In the genomic region with DNA sequence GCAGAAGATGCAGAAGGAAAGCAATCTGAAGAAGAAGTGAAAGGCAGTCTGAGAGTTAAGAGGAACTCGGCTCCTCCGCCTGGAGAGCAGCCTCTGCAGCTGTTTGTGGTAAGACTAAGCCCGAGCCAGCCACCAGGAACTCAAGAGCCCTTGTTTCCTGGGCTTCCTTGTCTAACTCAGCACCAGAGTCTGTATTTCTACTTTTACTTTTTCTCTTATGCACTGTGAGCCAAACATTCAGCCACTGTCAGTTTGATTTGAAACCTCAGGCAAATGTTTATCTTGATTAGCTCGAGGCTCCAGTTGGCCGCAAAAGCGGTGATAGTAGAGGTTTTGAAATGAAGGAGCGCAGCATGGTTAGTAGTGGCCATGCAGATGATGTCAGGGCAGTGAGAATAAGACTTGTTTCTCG, we compare ENCODE assay signal across 10 mouse cellular contexts.
DNase-seq lines count a peak whose midpoint lies in the region; ATAC-seq and TF ChIP-seq lines count a peak whose summit lies in the region.
"Had no signal": no experiment of that assay in that cellular context is flagged by ENCODE, and none has a peak within 500 bp of the region (broad histone marks: within the 10 kb centered on the region; RNA-seq: fewer than 3 reads in every experiment).

No protein-coding gene starts in this region.

- no peak for TF ChIP-seq CTCF in MEL (IDR thresholded peaks at IDR 0.05 in 2 of 3, conservative IDR thresholded peaks at IDR 0.05 in 1 of 3; ENCODE audit: control insufficient read depth in 1 of 3, insufficient read depth in 1 of 3, low read depth in 2 of 3, low read length in 3 of 3, poor library complexity in 1 of 3, severe bottlenecking in 1 of 3)
- no peak for TF ChIP-seq CTCF in liver, postnatal 0 days (IDR thresholded peaks at IDR 0.05; ENCODE audit: low read depth)
- TF ChIP-seq CTCF in spleen, adult 2 months (IDR thresholded peaks at IDR 0.05; ENCODE audit: extremely low read depth, insufficient read depth, insufficient read length, insufficient replicate concordance) = no peak

- H3K4me1 ChIP-seq in MEL (ENCODE audit: control insufficient read depth in 1 of 2, insufficient read depth in 2 of 2, low read length in 2 of 2) = peaks cover 7 to 27% of the 10 kb centered on the region in 2 experiments
- H3K4me1 ChIP-seq in liver, postnatal 0 days (ENCODE audit: insufficient read depth) = no peaks in the 10 kb centered on the region
- H3K4me1 ChIP-seq in spleen, adult 2 months (ENCODE audit: control insufficient read depth, insufficient read depth, insufficient read length) = no peaks in the 10 kb centered on the region
- no peaks in the 10 kb centered on the region for H3K4me1 ChIP-seq in intestine, embryonic 16.5 days (ENCODE audit: control insufficient read depth, insufficient read depth, low read length)

- no peak overlapping the region for H3K4me2 ChIP-seq in liver, postnatal 0 days (ENCODE audit: low read depth, low read length)
- H3K4me2 ChIP-seq in intestine, embryonic 16.5 days (ENCODE audit: low read depth, low read length) = no peak overlapping the region

- TF ChIP-seq POLR2A in MEL (IDR thresholded peaks at IDR 0.05; ENCODE audit: control insufficient read depth in 1 of 2, insufficient read depth in 1 of 2, low read depth in 1 of 2, low read length in 2 of 2, poor library complexity in 1 of 2) = no peak
- no peak for TF ChIP-seq POLR2A in spleen, adult 2 months (IDR thresholded peaks at IDR 0.05; ENCODE audit: low read depth, low read length)

- TF ChIP-seq EP300 in MEL (IDR thresholded peaks at IDR 0.05; ENCODE audit: low read depth in 1 of 2, low read length in 2 of 2) = peak; percentile 17 to 72; a peak in 2 of 4 replicates
- TF ChIP-seq EP300 in liver, postnatal 0 days (IDR thresholded peaks at IDR 0.05; ENCODE audit: low read depth) = no peak

- TF ChIP-seq RAD21 in MEL (IDR thresholded peaks at IDR 0.05; ENCODE audit: low read depth, low read length) = no peak

- H3K9me3 ChIP-seq in MEL (replicated peaks; ENCODE audit: insufficient read depth, low read length) = no peaks in the 10 kb centered on the region
- H3K9me3 ChIP-seq in liver, postnatal 0 days (ENCODE audit: low read length) = no peaks in the 10 kb centered on the region
- no peaks in the 10 kb centered on the region for H3K9me3 ChIP-seq in intestine, embryonic 16.5 days (ENCODE audit: control insufficient read depth, low read length)

- 26% methylated on average over 8 of the region's 8 CpGs for WGBS in liver, postnatal 0 days (ENCODE audit: insufficient replicate concordance)
- WGBS in spleen, adult 2 months = 19% methylated on average over 8 of the region's 8 CpGs
- 61% methylated on average over 8 of the region's 8 CpGs for WGBS in intestine, embryonic 16.5 days

- H3K4me3 ChIP-seq in MEL (ENCODE audit: control insufficient read depth in 1 of 2, insufficient read depth in 1 of 2, low read depth in 2 of 2, low read length in 2 of 2) = peak overlapping the region; percentile 1 to 21; a peak in 2 of 4 replicates
- no peak overlapping the region for H3K4me3 ChIP-seq in liver, postnatal 0 days (ENCODE audit: low read depth, low read length)
- H3K4me3 ChIP-seq in spleen, adult 2 months (ENCODE audit: extremely low read depth, insufficient read depth, insufficient read length) = 0 out of 2 replicates have a peak overlapping the region, but pooled peaks have one; percentile 21
- no peak overlapping the region for H3K4me3 ChIP-seq in intestine, embryonic 16.5 days (ENCODE audit: low read length)

- peak; percentile 19 for DNase-seq in kidney, postnatal 10 days
- DNase-seq in kidney, postnatal 4 days = no peak
- DNase-seq in MEL (ENCODE audit: low read depth, low spot score) = peak; percentile 89
- peak; percentile 26 for DNase-seq in liver, postnatal 0 days
- DNase-seq in spleen, adult 2 months (ENCODE audit: low read depth in 1 of 2, low spot score in 2 of 2) = peak; percentile 19 to 54
- DNase-seq in left cerebral cortex, postnatal 36 days (ENCODE audit: low spot score in 2 of 2) = no peak
- DNase-seq: embryo, embryonic 11 days; layer of hippocampus, postnatal 36 days had no signal

- no peak overlapping the region for H3K9ac ChIP-seq in MEL (ENCODE audit: control insufficient read depth, low read depth, low read length, poor library complexity, severe bottlenecking)
- no peak overlapping the region for H3K9ac ChIP-seq in liver, postnatal 0 days (replicated peaks)
- H3K9ac ChIP-seq in intestine, embryonic 16.5 days (ENCODE audit: low read depth, low read length) = no peak overlapping the region

- H3K79me2 ChIP-seq in MEL (ENCODE audit: control insufficient read depth, insufficient read depth, low read length, poor library complexity) = no peaks in the 10 kb centered on the region; the same call in 1 of the 2 replicates

- ATAC-seq in liver, postnatal 0 days = no peak
- ATAC-seq in intestine, embryonic 16.5 days = no peak
- ATAC-seq: forebrain, embryonic 14.5 days had no signal

- peak overlapping the region; percentile 26 for H3K27ac ChIP-seq in MEL (ENCODE audit: control insufficient read depth, low read depth, low read length)
- H3K27ac ChIP-seq in liver, postnatal 0 days (ENCODE audit: low read depth) = no peak overlapping the region
- H3K27ac ChIP-seq in spleen, adult 2 months (ENCODE audit: insufficient read depth, low read length) = peak overlapping the region; percentile 75
- H3K27ac ChIP-seq in intestine, embryonic 16.5 days (ENCODE audit: low read length) = no peak overlapping the region

- peaks cover 16 to 34% of the 10 kb centered on the region in 2 experiments for H3K36me3 ChIP-seq in MEL (ENCODE audit: control insufficient read depth in 1 of 2, insufficient read depth in 2 of 2, low read length in 2 of 2)
- H3K36me3 ChIP-seq in liver, postnatal 0 days (replicated peaks; ENCODE audit: insufficient read depth, low read length) = peaks cover 25% of the 10 kb centered on the region
- peaks cover 13% of the 10 kb centered on the region for H3K36me3 ChIP-seq in spleen, adult 2 months (ENCODE audit: control insufficient read depth, insufficient read depth, low read length)
- 0 out of 2 replicates have a peak, but pooled peaks cover 3% of the 10 kb centered on the region for H3K36me3 ChIP-seq in intestine, embryonic 16.5 days (ENCODE audit: control insufficient read depth, insufficient read depth, low read length)

- no peaks in the 10 kb centered on the region for H3K27me3 ChIP-seq in MEL (ENCODE audit: control insufficient read depth in 1 of 2, insufficient read depth in 2 of 2, low read length in 2 of 2)
- no peaks in the 10 kb centered on the region for H3K27me3 ChIP-seq in liver, postnatal 0 days (ENCODE audit: insufficient read depth, low read length)
- H3K27me3 ChIP-seq in spleen, adult 2 months (ENCODE audit: control insufficient read depth, insufficient read depth, low read length) = no peaks in the 10 kb centered on the region
- no peaks in the 10 kb centered on the region for H3K27me3 ChIP-seq in intestine, embryonic 16.5 days (replicated peaks; ENCODE audit: control insufficient read depth, insufficient read depth, low read length)

- intact Hi-C loops in left cerebral cortex, postnatal 36 days (cut with DNase I) = no loop called here

TF ChIP-seq in MEL, 35 proteins besides CTCF, POLR2A, EP300 and RAD21 (continues in another document):
- TF ChIP-seq CHD2 (IDR thresholded peaks at IDR 0.05; ENCODE audit: low read length) (no peak), GABPA (IDR thresholded peaks at IDR 0.05; ENCODE audit: low read depth, low read length) (no peak), SMC3 (IDR thresholded peaks at IDR 0.05; ENCODE audit: low read depth, low read length) (no peak), SIN3A (IDR thresholded peaks at IDR 0.05; ENCODE audit: low read length) (peak; percentile 15; the same call in 1 of the 2 replicates), UBTF (IDR thresholded peaks at IDR 0.05; ENCODE audit: borderline replicate concordance, insufficient read depth, low read depth, low read length) (peak; percentile 98), HCFC1 (IDR thresholded peaks at IDR 0.05; ENCODE audit: low read depth, low read length) (no peak), MEF2A (IDR thresholded peaks at IDR 0.05; ENCODE audit: extremely low read depth, insufficient replicate concordance, low read depth, low read length, poor library complexity, severe bottlenecking) (no peak), MAX (IDR thresholded peaks at IDR 0.05; ENCODE audit: low read length) (no peak), POLR2AphosphoS5 (IDR thresholded peaks at IDR 0.05; ENCODE audit: borderline replicate concordance, low read depth, low read length) (no peak), TBP (IDR thresholded peaks at IDR 0.05; ENCODE audit: low read depth, low read length) (peak; percentile 98), USF2 (IDR thresholded peaks at IDR 0.05; ENCODE audit: borderline replicate concordance in 1 of 2, insufficient read depth in 1 of 2, low read depth in 1 of 2, low read length in 2 of 2) (no peak), ETS1 (IDR thresholded peaks at IDR 0.05; ENCODE audit: low read depth, low read length) (peak; percentile 77; the same call in 1 of the 2 replicates), E2F4 (IDR thresholded peaks at IDR 0.05; ENCODE audit: borderline replicate concordance, low read depth, low read length) (no peak), MXI1 (IDR thresholded peaks at IDR 0.05; ENCODE audit: low read depth, low read length) (peak; percentile 34; the same call in 1 of the 2 replicates), ZKSCAN1 (IDR thresholded peaks at IDR 0.05; ENCODE audit: low read depth, low read length) (no peak), MAFK (IDR thresholded peaks at IDR 0.05; ENCODE audit: borderline replicate concordance, low read depth, low read length) (no peak), USF1 (IDR thresholded peaks at IDR 0.05; ENCODE audit: low read depth, low read length) (no peak), NELFE (IDR thresholded peaks at IDR 0.05; ENCODE audit: low read depth, low read length) (no peak), ZNF384 (IDR thresholded peaks at IDR 0.05; ENCODE audit: low read depth, low read length) (no peak), ELF1 (IDR thresholded peaks at IDR 0.05; ENCODE audit: low read depth, low read length) (no peak), KAT2A (conservative IDR thresholded peaks at IDR 0.05; ENCODE audit: low read depth, low read length) (no peak), ZC3H11A (IDR thresholded peaks at IDR 0.05; ENCODE audit: low read depth, low read length) (no peak), BHLHE40 (IDR thresholded peaks at IDR 0.05; ENCODE audit: borderline replicate concordance, low read depth, low read length) (no peak), MYB (IDR thresholded peaks at IDR 0.05; ENCODE audit: low read depth, low read length) (no peak), CHD1 (IDR thresholded peaks at IDR 0.05; ENCODE audit: low read depth, low read length) (0 out of 2 replicates have a peak, but pooled peaks have one; percentile 26), JUND (IDR thresholded peaks at IDR 0.05; ENCODE audit: low read depth, low read length) (no peak), ZMIZ1 (IDR thresholded peaks at IDR 0.05; ENCODE audit: low read depth, low read length) (no peak), MYC (IDR thresholded peaks at IDR 0.05; ENCODE audit: low read depth, low read length) (no peak)

Comparison
In these comparisons a context has a peak if more than half of its experiments do, and no peak if none do; other contexts are left out.
1. DNase-seq: peak in kidney, postnatal 10 days (single experiment), MEL (single experiment), liver, postnatal 0 days (single experiment) and spleen, adult 2 months (2 of 2); none in kidney, postnatal 4 days (0 of 2) and left cerebral cortex, postnatal 36 days (0 of 2).
2. H3K27ac ChIP-seq: peak in MEL (single experiment) and spleen, adult 2 months (single experiment); none in liver, postnatal 0 days (single experiment) and intestine, embryonic 16.5 days (single experiment).
3. H3K4me3 ChIP-seq: peak in MEL (2 of 2) and spleen, adult 2 months (single experiment); none in liver, postnatal 0 days (single experiment) and intestine, embryonic 16.5 days (single experiment).